Mouse (Mus musculus): ENCODE data around the gene Metrnl.

DNA sequence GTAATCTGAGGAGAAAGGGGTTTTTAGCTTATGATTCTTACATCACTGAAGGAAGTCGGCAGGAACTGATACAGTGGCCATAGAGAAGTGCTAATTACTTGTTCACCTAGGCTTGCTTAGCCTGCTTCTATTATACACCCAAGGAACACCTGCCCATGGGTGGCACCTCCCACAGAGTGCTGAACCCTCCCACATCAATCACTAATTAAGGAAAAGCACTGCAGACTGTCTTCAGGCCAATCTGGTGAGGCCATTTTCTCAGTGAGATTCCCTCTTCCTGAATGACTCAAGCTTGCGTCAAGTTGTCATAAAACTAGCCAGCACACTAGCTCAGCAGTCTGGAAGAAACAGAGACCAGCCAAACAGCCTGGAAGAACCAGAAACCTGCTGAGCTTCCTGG, 21.8 kb upstream of the Metrnl start:
- TF ChIP-seq CTCF (IDR thresholded peaks at IDR 0.05; ENCODE audit: insufficient read depth, low read depth, low read length) (no peak), POLR2A (IDR thresholded peaks at IDR 0.05; ENCODE audit: insufficient read depth, low read depth, low read length) (no peak)

Measured in olfactory bulb, adult 2 months (tissue).